Mouse (Mus musculus): ENCODE data around the gene Kat6b.

Kat6b gene

GRCm38 (mm10) chr14:21560481-21561209, 79.4 kb downstream of the Kat6b start:
- DNase-seq (ENCODE audit: low read depth) = no peak

GRCm38 (mm10) chr14:21561396-21562065, 80.3 kb downstream of the Kat6b start:
- peak; percentile 52 for DNase-seq (ENCODE audit: low read depth)

DNA sequence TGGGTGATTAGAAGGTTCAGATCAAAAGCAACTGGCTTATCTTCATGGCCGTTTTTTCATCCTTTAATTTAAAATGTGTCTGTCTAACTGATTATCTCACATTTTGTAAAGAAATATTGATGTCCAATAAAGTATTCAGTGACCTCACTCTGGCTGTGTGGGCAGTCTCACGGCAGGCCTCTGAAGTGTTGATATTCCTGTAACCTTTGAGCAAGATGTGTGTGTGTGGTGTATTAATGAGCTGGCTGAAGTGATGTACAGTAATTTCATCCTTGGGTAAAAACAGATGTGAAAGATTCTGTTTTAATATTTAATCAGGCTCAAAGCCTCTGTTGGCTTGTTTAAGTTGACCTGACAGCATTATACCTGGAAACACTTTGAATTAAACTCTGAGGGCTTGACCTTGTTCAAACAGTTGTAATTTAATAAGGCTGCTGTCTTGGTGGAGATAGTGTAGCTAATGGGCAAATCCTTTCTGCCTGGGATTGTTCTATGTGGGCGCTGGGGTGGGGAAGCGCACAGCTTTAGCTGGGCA, 82.4 kb downstream of the Kat6b start:
- DNase-seq (ENCODE audit: low read depth) = no peak

- DNase-seq (ENCODE audit: low read depth) = no peak
These were observed 84.5 kb downstream of the Kat6b start for GRCm38 (mm10) chr14:21565541-21566353.

DNA sequence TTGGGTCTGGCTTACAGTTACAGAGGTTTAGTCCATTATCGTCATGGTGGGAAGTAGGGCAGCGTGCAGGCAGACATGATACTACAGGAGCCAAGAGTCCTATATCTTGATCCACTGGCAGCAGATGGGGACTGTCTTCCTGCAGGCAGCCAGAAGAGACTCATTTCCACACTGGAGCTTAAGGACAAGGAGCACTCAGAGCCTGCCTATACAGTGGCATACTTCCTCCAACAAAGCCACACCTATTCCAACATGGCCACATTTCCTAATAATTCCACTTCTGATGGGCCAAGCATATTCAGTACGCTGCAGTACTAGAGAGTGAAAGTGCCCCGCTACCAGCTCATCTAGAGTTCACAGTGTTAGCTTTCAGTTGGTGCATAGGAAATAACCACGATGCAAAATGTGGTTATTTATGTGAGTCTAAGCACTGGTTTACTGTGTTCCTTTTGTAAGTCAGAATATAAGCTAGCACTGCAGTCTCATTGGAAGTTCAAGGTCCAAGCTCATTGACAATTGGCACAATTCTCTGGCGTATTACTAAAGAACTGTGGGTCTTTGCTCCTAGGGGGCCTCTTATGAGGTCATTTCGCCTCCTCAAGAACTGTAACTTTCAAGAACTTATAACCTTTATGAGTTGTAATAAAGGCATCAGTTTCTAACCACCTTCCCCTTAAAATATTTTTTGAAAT, 86.2 kb downstream of the Kat6b start:
- DNase-seq (ENCODE audit: low read depth) = peak; percentile 47

DNA sequence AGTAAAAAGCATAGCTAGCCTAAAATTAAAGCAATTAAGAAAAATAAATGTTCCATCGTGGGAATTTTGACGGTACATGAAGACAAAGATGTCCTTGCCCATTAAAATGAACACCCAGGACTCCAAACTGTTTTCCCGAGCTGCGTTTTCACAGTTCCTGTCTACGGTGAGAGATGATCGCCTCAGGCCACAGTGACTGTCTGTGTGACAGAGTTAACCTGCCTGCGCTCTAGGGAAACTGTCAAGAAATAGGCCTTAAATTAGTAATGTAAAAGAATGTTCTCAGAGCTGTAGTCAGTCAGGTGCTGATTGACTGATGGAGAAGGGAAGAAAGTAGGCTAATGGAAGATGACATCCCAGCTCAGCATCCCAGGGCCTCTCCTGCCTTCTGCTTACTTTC, 87.6 kb downstream of the Kat6b start:
- no peak for DNase-seq (ENCODE audit: low read depth)

- DNase-seq (ENCODE audit: low read depth) = peak; percentile 27
These were observed 93.6 kb downstream of the Kat6b start for GRCm38 (mm10) chr14:21574686-21575309.

DNA sequence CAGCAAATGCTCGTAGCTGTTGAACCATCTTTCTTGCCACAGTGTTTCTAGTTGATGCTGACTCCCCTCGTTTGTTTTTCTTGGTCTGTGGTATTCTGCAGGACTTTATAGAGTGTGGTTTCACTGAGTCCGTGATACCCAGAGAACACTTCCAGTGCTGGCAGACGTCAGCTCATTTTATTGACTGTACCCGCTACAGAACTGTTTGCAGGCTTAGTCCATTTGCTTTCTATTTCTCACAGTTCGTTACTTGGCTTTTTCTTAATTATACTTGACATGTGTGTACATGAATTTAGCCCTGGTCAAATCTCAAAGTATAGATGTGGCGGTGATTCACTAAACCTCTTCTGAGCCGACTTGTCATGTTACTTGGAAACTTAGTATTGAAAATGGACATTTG, 95.6 kb downstream of the Kat6b start:
- no peak for DNase-seq (ENCODE audit: low read depth)

GRCm38 (mm10) chr14:21581198-21581597, 100.0 kb downstream of the Kat6b start:
- no peak for DNase-seq (ENCODE audit: low read depth)

GRCm38 (mm10) chr14:21582301-21582700, 101.1 kb downstream of the Kat6b start:
- no peak for DNase-seq (ENCODE audit: low read depth)

DNA sequence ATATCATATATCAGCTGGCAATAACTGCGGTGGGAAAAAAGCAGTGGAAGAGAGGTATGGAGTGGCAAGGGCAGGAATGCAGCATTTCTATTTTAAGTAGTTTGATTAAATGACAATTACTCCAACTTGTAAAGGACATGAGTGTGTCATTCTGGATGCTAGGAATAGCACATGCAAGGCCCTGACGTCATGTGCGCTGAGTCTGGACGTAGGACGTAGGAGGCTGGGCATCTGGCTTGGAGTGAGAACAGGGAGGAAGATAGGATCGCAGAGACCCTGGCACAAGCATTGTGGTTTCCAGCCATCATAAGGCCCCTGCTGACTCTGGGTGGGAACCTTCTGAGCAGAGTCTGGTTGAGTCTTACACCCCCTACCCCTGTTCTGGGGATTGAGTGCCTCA, 101.8 kb downstream of the Kat6b start:
- DNase-seq (ENCODE audit: low read depth) = no peak

- no peak for DNase-seq (ENCODE audit: low read depth)
These were observed 102.6 kb downstream of the Kat6b start for GRCm38 (mm10) chr14:21583868-21584267.

DNA sequence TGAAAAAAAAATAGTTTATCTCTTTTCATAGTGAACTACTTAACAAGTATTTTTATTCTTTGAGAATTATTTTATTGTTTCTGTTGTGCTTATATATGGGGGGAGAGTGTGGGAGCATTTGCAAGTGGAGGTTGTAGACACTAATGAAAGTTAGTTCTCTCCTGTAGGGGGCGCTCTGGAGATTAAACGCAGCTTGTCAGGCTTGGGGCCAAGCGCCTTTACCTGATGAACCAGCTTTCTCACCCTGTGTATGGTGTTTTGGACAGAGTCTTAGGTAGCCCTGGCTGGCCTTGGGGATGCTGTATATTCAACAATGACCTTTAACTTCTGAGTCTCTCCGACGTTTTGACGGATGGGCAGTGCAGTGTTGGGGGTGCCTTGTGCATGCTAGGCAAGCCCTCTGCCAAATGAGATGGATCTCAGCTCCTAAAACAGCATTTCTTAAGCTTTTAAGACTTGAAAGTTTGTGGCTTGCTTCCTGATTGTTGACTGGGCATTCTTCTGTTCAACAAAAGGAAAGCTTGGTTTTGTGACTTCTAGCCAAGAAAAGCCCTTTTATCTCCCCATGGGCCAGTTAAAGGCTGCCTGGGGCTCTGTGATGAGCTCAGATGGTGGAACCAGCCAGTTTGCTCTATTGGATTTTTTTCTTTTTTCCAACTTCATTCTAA, 103.4 kb downstream of the Kat6b start:
- DNase-seq (ENCODE audit: low read depth) = no peak

DNA sequence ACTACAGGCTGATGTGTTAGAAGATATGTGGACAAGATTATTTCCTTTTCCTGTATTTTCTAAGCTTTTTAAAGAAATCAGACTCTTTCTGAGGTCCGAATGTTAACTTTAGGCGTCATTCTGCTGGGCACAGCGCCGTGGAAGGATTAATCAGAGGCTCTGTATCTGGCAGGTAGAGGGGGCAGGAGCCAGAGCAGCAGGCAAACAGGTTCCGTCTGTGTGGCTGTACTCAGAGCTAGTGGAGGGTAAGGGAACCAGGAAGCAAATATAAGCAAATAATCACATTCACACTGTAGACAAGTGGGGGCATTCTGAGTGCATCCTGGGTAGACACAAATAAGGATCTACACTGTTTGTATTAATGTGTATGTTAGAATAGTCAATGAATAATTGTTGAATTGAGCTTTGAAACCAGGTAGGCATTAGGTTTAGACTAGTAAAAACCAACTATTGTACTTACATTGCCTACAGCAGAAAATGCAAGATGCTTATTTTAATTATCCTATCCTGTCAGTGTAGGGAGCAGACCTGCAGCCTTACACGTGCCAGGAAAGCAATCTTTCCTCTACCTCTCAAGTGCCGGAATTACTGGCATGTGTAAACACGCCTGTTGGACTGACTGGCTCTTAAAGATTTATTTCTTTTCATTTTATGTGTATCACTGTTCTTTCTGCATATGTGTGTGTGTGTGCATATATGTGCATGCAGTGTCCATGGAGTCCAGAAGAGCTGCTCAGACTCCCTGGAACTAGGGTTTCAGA, 104.4 kb downstream of the Kat6b start:
- no peak for DNase-seq (ENCODE audit: low read depth)

DNA sequence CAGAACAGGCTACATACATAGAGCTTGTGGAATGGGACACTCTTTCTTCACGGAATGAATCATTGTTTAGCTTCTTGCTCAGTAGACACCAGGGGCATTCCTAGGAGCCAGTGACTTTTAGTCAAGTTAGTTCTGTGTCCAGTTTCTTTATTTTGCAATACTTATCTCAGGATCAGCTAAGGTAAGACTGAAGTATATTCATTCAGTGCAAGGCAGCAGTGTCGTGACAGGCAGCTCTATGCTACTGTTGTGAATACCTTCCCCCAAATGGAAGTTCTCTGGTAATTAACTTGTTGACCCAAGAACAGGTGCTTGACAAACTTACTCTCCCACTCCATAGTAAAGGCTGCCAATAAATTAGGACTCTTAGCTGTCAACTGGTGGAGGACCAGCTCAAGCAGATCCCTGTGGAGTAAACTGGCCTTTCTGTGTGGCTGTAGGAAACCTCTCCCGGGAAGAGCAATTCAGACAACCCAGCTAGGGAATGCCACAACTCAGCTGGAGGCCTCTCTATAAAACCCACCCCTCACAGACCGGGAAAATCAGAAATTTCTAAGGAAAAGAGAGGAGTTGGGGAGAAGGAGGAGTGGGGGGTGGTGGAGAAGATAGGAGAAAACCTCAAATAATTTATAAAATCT, 105.4 kb downstream of the Kat6b start:
- DNase-seq (ENCODE audit: low read depth) = no peak

GRCm38 (mm10) chr14:21587931-21588330, 106.7 kb downstream of the Kat6b start:
- DNase-seq (ENCODE audit: low read depth) = no peak

DNA sequence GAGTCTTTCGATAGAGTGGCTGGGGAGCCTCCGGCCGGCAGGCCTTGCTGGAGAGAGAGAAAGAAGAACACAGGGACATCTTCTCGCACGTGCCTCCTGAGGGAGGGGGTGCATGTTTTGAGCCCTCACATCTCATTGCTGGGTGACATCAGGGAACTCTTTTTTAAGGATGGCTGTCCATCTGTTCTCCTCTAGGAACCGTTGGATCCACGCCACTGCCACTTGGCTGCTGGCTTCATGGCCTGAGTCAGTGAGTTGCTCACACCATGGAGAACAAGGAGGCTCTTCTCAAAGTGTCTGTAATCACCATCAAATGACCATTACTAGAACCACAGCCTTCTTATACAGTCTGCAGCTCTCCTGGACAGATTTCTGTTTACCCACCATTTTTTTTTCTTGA, 108.4 kb downstream of the Kat6b start:
- no peak for DNase-seq (ENCODE audit: low read depth)

DNA sequence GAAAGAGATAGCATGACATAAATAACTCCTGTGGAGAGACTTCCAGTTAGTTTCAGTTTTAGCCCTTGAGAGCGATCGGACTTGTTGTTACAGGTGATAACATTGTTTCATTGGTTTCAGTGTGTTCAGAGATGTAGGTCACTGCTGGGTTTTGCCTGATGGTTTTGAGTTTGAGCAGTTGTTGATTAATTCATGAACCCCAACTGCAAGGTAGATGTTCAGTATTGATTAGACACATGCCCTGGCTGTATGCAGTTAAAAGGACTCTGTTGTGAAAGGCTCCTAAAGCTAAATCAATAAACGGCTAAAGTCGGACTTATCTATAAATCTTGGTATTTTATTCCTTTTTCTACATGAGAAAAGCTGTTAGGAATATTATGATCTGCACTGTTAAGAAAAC, 109.0 kb downstream of the Kat6b start:
- DNase-seq (ENCODE audit: low read depth) = no peak

- DNase-seq (ENCODE audit: low read depth) = no peak
These were observed 110.9 kb downstream of the Kat6b start for GRCm38 (mm10) chr14:21592152-21592551.
